Mouse (Mus musculus): ENCODE measurements around the gene Olfr395.
"Not testable (repeated sequence)": the region's sequence is repeated elsewhere in the genome, so short reads cannot be mapped to it uniquely, and the experiment has no call there.

The Olfr395 gene

GRCm38 (mm10) chr11:73909199-73909598 lies at the start of gene Olfr395:
TSS of gene Olfr395 (minus strand) at chr11:73909299.
- not testable (repeated sequence) for DNase-seq (ENCODE audit: low read depth, low spot score)

- no peak for DNase-seq (ENCODE audit: low read depth, low spot score)
Observed at GRCm38 (mm10) chr11:73936377-73936776, 27.3 kb upstream of the Olfr395 start, which contains the start of gene Olfr23. TSS of gene Olfr23 (plus strand) at chr11:73936677.

- DNase-seq (ENCODE audit: low read depth, low spot score) = no peak
Observed at GRCm38 (mm10) chr11:73890671-73891070, 18.4 kb downstream of the Olfr395 start, which contains the start of gene Olfr394. TSS of gene Olfr394 (minus strand) at chr11:73890771.
